Mouse (Mus musculus) lung, embryonic 16.5 days (tissue): ENCODE results near the gene Ptger1. TPM values are rescaled to one million over a fixed set of nuclear protein-coding genes. Genes with fewer than 3 reads are reported as not detected.

Experiments used
- ATAC-seq: fragments of 200-750 bp; cut with Nextera tagmentation; 2 replicates; pipeline ENCODE4 v1.8.0; 2017; ENCODE audit warnings: low read depth, mild to moderate bottlenecking, moderate library complexity
- H3K27ac ChIP-seq: fragments of 300-500 bp; sonication (generic); 2 replicates; pipeline ENCODE4 v1.5.1; 2014; ENCODE audit warnings: mild to moderate bottlenecking, control low read depth, low read length
- H3K27me3 ChIP-seq: fragments of 300-500 bp; sonication (generic); 2 replicates; pipeline ENCODE4 v1.6.1; 2014; ENCODE audit warnings: low read depth, low read length, mixed read lengths; ENCODE audit not compliant: control insufficient read depth, insufficient read depth
- H3K36me3 ChIP-seq: fragments of 300-500 bp; sonication (generic); 2 replicates; pipeline ENCODE4 v1.6.1; 2014; ENCODE audit warnings: low read length; ENCODE audit not compliant: control insufficient read depth, insufficient read depth
- H3K4me1 ChIP-seq: fragments of 300-500 bp; sonication (generic); replicated peaks from 2 replicates; pipeline ENCODE4 v1.6.1; 2014; ENCODE audit warnings: low read length, mixed read lengths; ENCODE audit not compliant: control insufficient read depth, insufficient read depth
- H3K4me2 ChIP-seq: fragments of 300-500 bp; sonication (generic); 2 replicates; pipeline ENCODE4 v1.6.1; 2014; ENCODE audit warnings: low read depth, low read length, control low read depth
- H3K4me3 ChIP-seq: fragments of 300-500 bp; sonication (generic); 2 replicates; pipeline ENCODE4 v1.5.1; 2014; ENCODE audit warnings: mild to moderate bottlenecking, low read length, control low read depth
- H3K9ac ChIP-seq: fragments of 300-500 bp; sonication (generic); 2 replicates; pipeline ENCODE4 v1.6.1; 2014; ENCODE audit warnings: low read length, control low read depth
- H3K9me3 ChIP-seq: fragments of 300-500 bp; sonication (generic); 2 replicates; pipeline ENCODE4 v1.6.1; 2016; ENCODE audit warnings: low read length; ENCODE audit not compliant: control insufficient read depth
- WGBS: fragments of 180-500 bp; shearing (Covaris S2); extraction: QIAGEN DNeasy Blood & Tissue Kit; methylation state at CpG from one replicate; pipeline ENCODE4 v1.1.7; 2014; 5-methylcytosine and 5-hydroxymethylcytosine counted together
- polyA plus RNA-seq: library from polyadenylated mRNA; unstranded; fragments of >200 nt; fragmentation: Nextera tagmentation; extraction: Ambion mirVana; gene quantifications from 2 replicates; pipeline ENCODE4 v1.2.1, GENCODE M21; 2015

Ptger1 gene
- 1.4 TPM in 2 replicates for polyA plus RNA-seq

DNA sequence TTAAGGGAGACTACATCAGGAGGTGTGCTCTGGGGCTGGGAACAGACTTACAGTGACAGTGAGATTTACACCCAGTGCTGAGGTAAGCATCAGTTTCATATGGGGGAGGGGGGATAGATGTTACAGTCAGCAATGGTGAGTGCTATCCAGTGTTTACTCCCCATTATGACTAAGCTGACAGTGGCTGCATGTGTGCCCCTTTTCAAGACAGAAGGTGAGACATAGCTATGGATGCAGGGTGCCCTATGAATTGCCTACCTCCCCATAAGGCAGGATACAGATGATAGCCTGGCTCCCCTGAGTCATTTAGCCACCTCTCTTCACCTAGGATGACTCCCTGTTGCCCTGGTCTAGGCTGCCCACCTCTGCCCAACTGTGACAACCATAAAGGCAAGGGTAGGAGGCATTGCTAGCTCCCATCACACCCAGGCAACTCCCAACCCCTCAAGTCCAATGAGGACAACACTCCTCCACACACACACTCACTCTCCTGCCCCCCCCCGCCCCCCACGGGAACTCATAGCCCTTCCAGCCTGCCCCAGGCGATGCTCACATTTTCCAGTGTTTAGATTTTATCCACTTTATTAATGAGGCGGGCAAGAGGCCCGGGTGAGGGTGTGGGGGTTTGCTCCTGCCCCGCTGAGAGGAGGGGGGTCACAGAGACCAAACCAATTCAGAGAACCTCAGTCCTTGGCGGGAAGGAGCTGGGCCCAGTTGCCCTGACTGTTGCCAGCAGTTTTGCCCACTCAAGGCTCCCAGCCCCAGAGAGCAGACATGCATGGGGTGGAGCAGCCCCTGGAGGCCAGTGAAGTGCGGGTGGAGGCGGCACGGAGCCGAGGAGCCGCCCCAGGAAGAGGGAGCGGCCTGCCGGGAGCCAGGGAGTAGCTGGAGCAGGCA is at the start of gene Ptger1:
Gene Ptger1 (plus strand): TSS at position 710 of the 897 bp plus-strand sequence.
- ATAC-seq: peak; percentile 75
- Histone ChIP-seq H3K4me3 (no peak within 1 kb of the TSS), H3K36me3 (peaks cover 23% of the 10 kb centered on the region), H3K4me2 (peak within 1 kb of the TSS; percentile 43), H3K9ac (peak within 1 kb of the TSS; percentile 61), H3K27me3 (no peaks in the 10 kb centered on the region), H3K9me3 (no peaks in the 10 kb centered on the region), H3K27ac (peak within 1 kb of the TSS; percentile 82), H3K4me1 (peaks cover 59% of the 10 kb centered on the region)
- WGBS: 4% methylated on average over 14 of the region's 14 CpGs

GRCm38 (mm10) chr8:83617111-83617510 is 49.4 kb upstream of the Ptger1 start:
- H3K27ac ChIP-seq: no peak overlapping the region
- peaks cover 7% of the 10 kb centered on the region for H3K36me3 ChIP-seq
- H3K9ac ChIP-seq: no peak overlapping the region
- no peak for ATAC-seq
- H3K9me3 ChIP-seq: no peaks in the 10 kb centered on the region; the same call in 1 of the 2 replicates
- H3K4me2 ChIP-seq: no peak overlapping the region
- no peaks in the 10 kb centered on the region for H3K27me3 ChIP-seq
- 0 out of 2 replicates have a peak, but pooled peaks cover 1% of the 10 kb centered on the region for H3K4me1 ChIP-seq
- no peak overlapping the region for H3K4me3 ChIP-seq
- 71% methylated on average over 2 of the region's 2 CpGs for WGBS

DNA sequence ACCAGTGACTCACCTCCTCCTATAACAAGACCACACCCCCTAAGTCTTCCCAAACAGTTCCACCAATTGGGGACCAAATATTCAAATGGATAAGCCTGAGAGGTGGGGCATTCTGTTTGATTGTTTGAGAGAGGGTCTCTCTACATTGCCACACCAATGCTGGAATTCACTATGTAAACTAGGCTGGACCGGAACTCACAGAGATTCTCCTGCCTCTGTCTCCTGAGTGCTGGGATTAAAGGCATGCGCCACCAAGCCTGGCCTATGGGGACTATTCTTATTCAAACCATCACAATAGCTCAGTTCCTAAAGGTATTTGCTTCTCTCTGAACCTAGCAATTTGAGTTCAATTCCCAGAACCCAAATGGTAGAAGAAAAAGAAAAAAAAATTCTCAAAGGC is 47.9 kb upstream of the Ptger1 start:
- no peak overlapping the region for H3K27ac ChIP-seq
- no peak overlapping the region for H3K4me2 ChIP-seq
- no peak for ATAC-seq
- no peak overlapping the region for H3K9ac ChIP-seq
- H3K4me1 ChIP-seq: peaks cover 7% of the 10 kb centered on the region; the same call in 1 of the 2 replicates
- H3K4me3 ChIP-seq: no peak overlapping the region
- H3K36me3 ChIP-seq: no peaks in the 10 kb centered on the region; the same call in 1 of the 2 replicates
- 92% methylated on average over 2 of the region's 2 CpGs for WGBS
- no peaks in the 10 kb centered on the region for H3K27me3 ChIP-seq
- H3K9me3 ChIP-seq: no peaks in the 10 kb centered on the region; the same call in 1 of the 2 replicates

DNA sequence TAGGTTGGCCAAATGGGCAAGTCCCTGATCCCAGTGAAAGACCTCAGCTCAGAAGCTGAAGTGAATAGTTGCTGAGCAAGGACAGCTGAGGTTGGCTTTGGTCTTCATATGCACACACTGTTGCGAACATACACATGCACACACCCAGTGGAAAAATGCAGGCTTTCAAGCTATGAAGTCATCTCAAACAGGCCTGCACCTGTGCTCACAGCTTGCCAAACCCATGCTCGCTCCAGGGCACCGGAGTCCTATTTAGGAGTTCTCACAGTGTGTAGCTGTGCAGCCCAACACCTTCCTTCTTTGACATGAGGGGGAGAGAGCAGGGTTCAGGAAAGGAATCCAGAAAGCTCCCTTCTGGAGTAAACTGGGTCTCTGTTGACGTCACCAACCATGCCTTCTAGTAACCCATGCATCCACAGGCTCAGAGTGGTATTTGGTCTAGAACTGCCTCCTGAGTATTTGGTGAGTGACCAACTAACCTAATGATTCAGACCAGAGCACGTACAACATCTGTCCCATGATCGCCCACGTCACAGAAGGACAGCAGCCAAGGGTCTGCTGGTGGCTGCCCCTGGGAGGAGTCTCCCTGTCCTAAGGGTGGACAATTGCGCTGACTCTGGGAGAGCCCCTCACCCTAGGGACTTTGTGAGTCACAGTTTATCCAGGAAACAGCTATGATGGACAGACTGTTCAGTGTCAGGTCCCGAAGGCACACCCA is 46.8 kb upstream of the Ptger1 start:
- H3K4me3 ChIP-seq: no peak overlapping the region
- H3K9ac ChIP-seq: no peak overlapping the region
- H3K27me3 ChIP-seq: no peaks in the 10 kb centered on the region
- peaks cover 7% of the 10 kb centered on the region; the same call in 1 of the 2 replicates for H3K4me1 ChIP-seq
- 72% methylated on average over 9 of the region's 9 CpGs for WGBS
- peak; percentile 39; the same call in 1 of the 2 replicates for ATAC-seq
- peak overlapping the region; percentile 33; the same call in 1 of the 2 replicates for H3K27ac ChIP-seq
- no peak overlapping the region for H3K4me2 ChIP-seq
- H3K36me3 ChIP-seq: no peaks in the 10 kb centered on the region
- no peaks in the 10 kb centered on the region; the same call in 1 of the 2 replicates for H3K9me3 ChIP-seq

GRCm38 (mm10) chr8:83621691-83622388 is 44.6 kb upstream of the Ptger1 start:
- Histone ChIP-seq H3K4me1 (peaks cover 7% of the 10 kb centered on the region; the same call in 1 of the 2 replicates), H3K36me3 (no peaks in the 10 kb centered on the region), H3K27me3 (no peaks in the 10 kb centered on the region), H3K4me3 (peak overlapping the region; percentile 44), H3K4me2 (peak overlapping the region; percentile 67), H3K9me3 (no peaks in the 10 kb centered on the region; the same call in 1 of the 2 replicates), H3K27ac (no peak overlapping the region), H3K9ac (peak overlapping the region; percentile 60)
- WGBS: 46% methylated on average over 15 of the region's 15 CpGs
- ATAC-seq: peak; percentile 2

GRCm38 (mm10) chr8:83622389-83622989 is 44.0 kb upstream of the Ptger1 start:
- H3K27me3 ChIP-seq: no peaks in the 10 kb centered on the region
- peak overlapping the region; percentile 33 for H3K27ac ChIP-seq
- peak overlapping the region; percentile 60 for H3K9ac ChIP-seq
- peak overlapping the region; percentile 44 for H3K4me3 ChIP-seq
- H3K4me2 ChIP-seq: peak overlapping the region; percentile 67
- ATAC-seq: peak; percentile 93
- no peaks in the 10 kb centered on the region for H3K36me3 ChIP-seq
- WGBS: 5% methylated on average over 23 of the region's 23 CpGs
- no peaks in the 10 kb centered on the region; the same call in 1 of the 2 replicates for H3K9me3 ChIP-seq
- H3K4me1 ChIP-seq: peaks cover 7% of the 10 kb centered on the region; the same call in 1 of the 2 replicates

- no peak overlapping the region for H3K4me3 ChIP-seq
- no peak for ATAC-seq
Observed at GRCm38 (mm10) chr8:83623549-83623948, 42.9 kb upstream of the Ptger1 start.

GRCm38 (mm10) chr8:83624739-83625138 is 41.7 kb upstream of the Ptger1 start:
- no peak overlapping the region for H3K9ac ChIP-seq
- ATAC-seq: 0 out of 2 replicates have a peak, but pooled peaks have one; percentile 21

More at GRCm38 (mm10) chr8:83623549-83623948, 42.9 kb upstream of the Ptger1 start:
- Histone ChIP-seq H3K36me3 (no peaks in the 10 kb centered on the region), H3K4me1 (peaks cover 7% of the 10 kb centered on the region; the same call in 1 of the 2 replicates), H3K9me3 (no peaks in the 10 kb centered on the region), H3K4me2 (no peak overlapping the region), H3K27me3 (no peaks in the 10 kb centered on the region), H3K9ac (no peak overlapping the region), H3K27ac (no peak overlapping the region)
- WGBS: 79% methylated on average over 7 of the region's 7 CpGs

More at GRCm38 (mm10) chr8:83624739-83625138, 41.7 kb upstream of the Ptger1 start:
- H3K4me1 ChIP-seq: peaks cover 7% of the 10 kb centered on the region; the same call in 1 of the 2 replicates
- 36% methylated on average over 3 of the region's 3 CpGs for WGBS
- H3K27me3 ChIP-seq: no peaks in the 10 kb centered on the region
- H3K9me3 ChIP-seq: no peaks in the 10 kb centered on the region
- H3K27ac ChIP-seq: no peak overlapping the region
- no peak overlapping the region for H3K4me3 ChIP-seq
- H3K4me2 ChIP-seq: no peak overlapping the region
- no peaks in the 10 kb centered on the region for H3K36me3 ChIP-seq
